Mouse (Mus musculus) forebrain, postnatal 0 days (tissue): ENCODE measurements around the gene Tfr2. TPM values are rescaled to one million over a fixed set of nuclear protein-coding genes. Genes with fewer than 3 reads are reported as not detected.

Source experiments
- ATAC-seq: fragments of 200-750 bp; cut with Nextera tagmentation; 2 replicates; pipeline ENCODE4 v1.8.0; 2017; ENCODE audit warnings: mild to moderate bottlenecking, moderate library complexity
- DNase-seq: peaks from one replicate; pipeline ENCODE4 v3.0.0-alpha.2; 2015
- H3K27ac ChIP-seq: fragments of 300-500 bp; sonication (generic); 2 replicates; pipeline ENCODE4 v1.5.1; 2014; ENCODE audit warnings: low read depth, mild to moderate bottlenecking, antibody characterized with exemption, low read length, moderate library complexity, mixed read lengths
- H3K27me3 ChIP-seq: fragments of 300-500 bp; sonication (generic); 2 replicates; pipeline ENCODE4 v1.6.1; 2014; ENCODE audit warnings: mild to moderate bottlenecking, low read length, mixed read lengths; ENCODE audit not compliant: insufficient read depth
- H3K36me3 ChIP-seq: fragments of 300-500 bp; sonication (generic); 2 replicates; pipeline ENCODE4 v1.6.1; 2014; ENCODE audit warnings: mild to moderate bottlenecking, moderate library complexity; ENCODE audit not compliant: insufficient read depth
- H3K4me1 ChIP-seq: fragments of 300-500 bp; sonication (generic); 2 replicates; pipeline ENCODE4 v1.6.1; 2014; ENCODE audit warnings: antibody characterized with exemption; ENCODE audit not compliant: insufficient read depth
- H3K4me2 ChIP-seq: fragments of 300-500 bp; sonication (generic); 2 replicates; pipeline ENCODE4 v1.6.1; 2014; ENCODE audit warnings: low read depth, mild to moderate bottlenecking, moderate library complexity
- H3K4me3 ChIP-seq: fragments of 300-500 bp; sonication (generic); 2 replicates; pipeline ENCODE4 v1.5.1; 2014; ENCODE audit warnings: low read depth, low read length, mixed read lengths
- H3K9ac ChIP-seq: fragments of 300-500 bp; sonication (generic); 2 replicates; pipeline ENCODE4 v1.6.1; 2014; ENCODE audit warnings: mild to moderate bottlenecking
- H3K9me3 ChIP-seq: fragments of 300-500 bp; sonication (generic); 2 replicates; pipeline ENCODE4 v1.6.1; 2016; ENCODE audit warnings: low read length
- CTCF ChIP-seq: sonication (generic); IDR thresholded peaks from 2 replicates; pipeline ENCODE4 v1.5.1; 2016; ENCODE audit warnings: antibody characterized with exemption, control low read depth, low read depth
- WGBS: fragments of 180-500 bp; shearing (Covaris S2); extraction: QIAGEN DNeasy Blood & Tissue Kit; methylation state at CpG from one replicate; pipeline ENCODE4 v1.1.7; 2014; 5-methylcytosine and 5-hydroxymethylcytosine counted together
- polyA plus RNA-seq: library from polyadenylated mRNA; unstranded; fragments of >200 nt; fragmentation: Nextera tagmentation; extraction: Ambion mirVana; gene quantifications from 2 replicates; pipeline ENCODE4 v1.2.1, GENCODE M21; 2015
- total RNA-seq: library from RNA; depleted of rRNA; stranded (reverse); fragments of >200 nt; gene quantifications from 2 replicates; pipeline ENCODE4 v1.2.3, GENCODE M21; 2014

Tfr2 gene
- total and polyA plus RNA-seq, 2 experiments from 2014 or later = 11.7 to 16.3 TPM

GRCm38 (mm10) chr5:137526192-137526936 is 43.3 kb upstream of the Tfr2 start:
- H3K9ac ChIP-seq = no peak overlapping the region
- H3K27ac ChIP-seq = peak overlapping the region; percentile 57; the same call in 1 of the 2 replicates
- no peak for DNase-seq

GRCm38 (mm10) chr5:137527413-137527812 is 42.2 kb upstream of the Tfr2 start:
- H3K9me3 ChIP-seq = no peaks in the 10 kb centered on the region
- no peak for TF ChIP-seq CTCF
- H3K4me2 ChIP-seq = no peak overlapping the region
- H3K4me3 ChIP-seq = no peak overlapping the region
- H3K9ac ChIP-seq = no peak overlapping the region
- WGBS = 20% methylated on average over 1 of the region's 1 CpGs
- ATAC-seq = no peak
- no peak overlapping the region for H3K27ac ChIP-seq
- H3K36me3 ChIP-seq = peaks cover 70% of the 10 kb centered on the region
- DNase-seq = no peak
- H3K27me3 ChIP-seq = no peaks in the 10 kb centered on the region
- no peaks in the 10 kb centered on the region for H3K4me1 ChIP-seq

More at GRCm38 (mm10) chr5:137526192-137526936, 43.3 kb upstream of the Tfr2 start:
- Histone ChIP-seq H3K27me3 (no peaks in the 10 kb centered on the region), H3K4me3 (no peak overlapping the region), H3K4me2 (no peak overlapping the region), H3K4me1 (no peaks in the 10 kb centered on the region), H3K36me3 (peaks cover 80% of the 10 kb centered on the region), H3K9me3 (no peaks in the 10 kb centered on the region)
- WGBS = 37% methylated on average over 16 of the region's 16 CpGs
- ATAC-seq = no peak
- no peak for TF ChIP-seq CTCF

- DNase-seq = no peak
Observed at GRCm38 (mm10) chr5:137528247-137528968, 41.2 kb upstream of the Tfr2 start.

GRCm38 (mm10) chr5:137529221-137529995 is 40.2 kb upstream of the Tfr2 start:
- Histone ChIP-seq H3K27me3 (no peaks in the 10 kb centered on the region), H3K4me1 (no peaks in the 10 kb centered on the region), H3K9me3 (no peaks in the 10 kb centered on the region), H3K4me3 (no peak overlapping the region), H3K27ac (0 out of 2 replicates have a peak overlapping the region, but pooled peaks have one; percentile 29), H3K4me2 (peak overlapping the region; percentile 90), H3K9ac (0 out of 2 replicates have a peak overlapping the region, but pooled peaks have one; percentile 18), H3K36me3 (peaks cover 50% of the 10 kb centered on the region)
- 70% methylated on average over 15 of the region's 15 CpGs for WGBS
- DNase-seq (no peak), ATAC-seq (no peak)
- no peak for TF ChIP-seq CTCF

More at GRCm38 (mm10) chr5:137528247-137528968, 41.2 kb upstream of the Tfr2 start:
- Histone ChIP-seq H3K27me3 (no peaks in the 10 kb centered on the region), H3K4me1 (no peaks in the 10 kb centered on the region), H3K9ac (no peak overlapping the region), H3K9me3 (no peaks in the 10 kb centered on the region), H3K4me3 (no peak overlapping the region), H3K27ac (0 out of 2 replicates have a peak overlapping the region, but pooled peaks have one; percentile 4), H3K4me2 (no peak overlapping the region), H3K36me3 (peaks cover 60% of the 10 kb centered on the region)
- TF ChIP-seq CTCF = no peak
- no peak for ATAC-seq
- WGBS = 83% methylated on average over 22 of the region's 22 CpGs

- H3K4me2 ChIP-seq = peak overlapping the region; percentile 90
- 61% methylated on average over 8 of the region's 8 CpGs for WGBS
- peak overlapping the region; percentile 58 for H3K4me3 ChIP-seq
- no peaks in the 10 kb centered on the region for H3K9me3 ChIP-seq
- ATAC-seq (no peak), DNase-seq (no peak)
- no peaks in the 10 kb centered on the region for H3K4me1 ChIP-seq
- no peak for TF ChIP-seq CTCF
- peak overlapping the region; percentile 98 for H3K27ac ChIP-seq
- H3K9ac ChIP-seq = peak overlapping the region; percentile 98
- no peaks in the 10 kb centered on the region for H3K27me3 ChIP-seq
- peaks cover 43% of the 10 kb centered on the region for H3K36me3 ChIP-seq
Observed at GRCm38 (mm10) chr5:137530075-137530474, 39.6 kb upstream of the Tfr2 start.

- Histone ChIP-seq H3K4me3 (peak overlapping the region; percentile 58), H3K4me1 (no peaks in the 10 kb centered on the region), H3K4me2 (peak overlapping the region; percentile 90), H3K27me3 (no peaks in the 10 kb centered on the region), H3K9me3 (no peaks in the 10 kb centered on the region), H3K36me3 (peaks cover 37% of the 10 kb centered on the region), H3K9ac (peak overlapping the region; percentile 98), H3K27ac (peak overlapping the region; percentile 98)
- WGBS = under 1% methylated on average over 44 of the region's 46 CpGs
- DNase-seq = peak; percentile 68
- ATAC-seq = peak; percentile 78
- TF ChIP-seq CTCF = no peak
Observed at GRCm38 (mm10) chr5:137530588-137531413, 38.8 kb upstream of the Tfr2 start.
